Comparison of ENCODE assay signal across 13 mouse cellular contexts in the genomic region with DNA sequence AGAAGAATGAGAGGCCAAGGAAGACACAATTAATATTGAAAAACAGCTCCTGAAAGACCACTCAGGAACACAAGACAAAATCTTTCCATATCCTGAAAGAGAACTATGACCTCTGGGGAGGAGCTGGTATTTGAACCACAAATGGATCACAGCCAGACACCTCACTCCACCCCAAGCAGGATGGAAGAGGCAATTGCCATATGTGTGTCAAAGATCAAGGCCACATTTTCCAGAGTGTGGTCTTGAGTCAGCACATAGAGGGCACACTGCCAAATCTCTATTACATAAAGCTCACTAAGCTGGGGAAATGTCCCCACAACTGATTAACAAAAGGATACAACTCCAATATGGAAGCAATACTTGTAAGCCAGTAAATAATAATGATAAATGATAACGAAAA. TPM values are rescaled to one million over a fixed set of nuclear protein-coding genes. Genes with fewer than 3 reads are reported as not detected.
DNase-seq lines count a peak whose midpoint lies in the region; ATAC-seq lines count a peak whose summit lies in the region.
"Had no signal": no experiment of that assay in that cellular context is flagged by ENCODE, and none has a peak within 500 bp of the region (broad histone marks: within the 10 kb centered on the region; RNA-seq: fewer than 3 reads in every experiment).

No protein-coding gene starts in this region.

- peak overlapping the region; percentile 27; the same call in 1 of the 2 replicates for H3K27ac ChIP-seq in liver, embryonic 16.5 days (ENCODE audit: low read length)
- H3K27ac ChIP-seq in liver, embryonic 11.5 days (ENCODE audit: low read depth, low read length) = no peak overlapping the region
- H3K27ac ChIP-seq: hindbrain, embryonic 10.5 days; limb, embryonic 15.5 days; midbrain, embryonic 13.5 days; neural tube, embryonic 12.5 days had no signal

- WGBS in liver, embryonic 16.5 days (ENCODE audit: insufficient replicate concordance) = 54% methylated on average over 1 of the region's 1 CpGs
- 87% methylated on average over 1 of the region's 1 CpGs for WGBS in liver, embryonic 11.5 days

- DNase-seq in liver, embryonic 11.5 days (ENCODE audit: low spot score) = no peak
- DNase-seq in adipocyte (ENCODE audit: low spot score) = peak; percentile 78
- peak; percentile 54 for DNase-seq in fibroblast of lung, adult 2 months (ENCODE audit: low read depth)
- DNase-seq in neural tube, embryonic 10.5 days (ENCODE audit: extremely low spot score, low spot score) = no peak
- no peak for DNase-seq in layer of hippocampus, postnatal 36 days
- DNase-seq: cerebellum, postnatal 10 days; heart, adult 18-20 months had no signal

- ATAC-seq in liver, embryonic 16.5 days (ENCODE audit: low read depth) = peak; percentile 67
- ATAC-seq in liver, embryonic 11.5 days (replicated peaks; ENCODE audit: low FRiP score) = no peak
- ATAC-seq in megakaryocyte progenitor cell, adult 5-6 weeks (replicated peaks; ENCODE audit: poor library complexity) = peak; percentile 91
- ATAC-seq: midbrain, embryonic 13.5 days had no signal

- no peaks in the 10 kb centered on the region for H3K9me3 ChIP-seq in liver, embryonic 16.5 days (replicated peaks; ENCODE audit: control insufficient read depth, low read length)
- no peaks in the 10 kb centered on the region for H3K9me3 ChIP-seq in liver, embryonic 11.5 days (ENCODE audit: control insufficient read depth, low read length)
- H3K9me3 ChIP-seq: hindbrain, embryonic 10.5 days; limb, embryonic 15.5 days; midbrain, embryonic 13.5 days; neural tube, embryonic 12.5 days had no signal

- H3K4me1 ChIP-seq in liver, embryonic 16.5 days (ENCODE audit: control insufficient read depth, low read depth, low read length) = no peaks in the 10 kb centered on the region; the same call in 1 of the 2 replicates
- H3K4me1 ChIP-seq in liver, embryonic 11.5 days (replicated peaks; ENCODE audit: control insufficient read depth, insufficient read depth, low read length) = no peaks in the 10 kb centered on the region
- H3K4me1 ChIP-seq: limb, embryonic 15.5 days; midbrain, embryonic 13.5 days; neural tube, embryonic 12.5 days had no signal

- H3K36me3 ChIP-seq in liver, embryonic 16.5 days (ENCODE audit: control insufficient read depth, insufficient read depth) = no peaks in the 10 kb centered on the region
- no peaks in the 10 kb centered on the region for H3K36me3 ChIP-seq in liver, embryonic 11.5 days (ENCODE audit: control insufficient read depth, insufficient read depth, low read length)
- H3K36me3 ChIP-seq: hindbrain, embryonic 10.5 days; limb, embryonic 15.5 days; midbrain, embryonic 13.5 days; neural tube, embryonic 12.5 days had no signal

- no peak overlapping the region for H3K9ac ChIP-seq in liver, embryonic 16.5 days (ENCODE audit: low read depth, low read length)
- no peak overlapping the region for H3K9ac ChIP-seq in liver, embryonic 11.5 days (ENCODE audit: low read depth, low read length)
- H3K9ac ChIP-seq: limb, embryonic 15.5 days; midbrain, embryonic 13.5 days; neural tube, embryonic 12.5 days had no signal

- H3K4me3 ChIP-seq in liver, embryonic 16.5 days (ENCODE audit: low read depth, low read length) = no peak overlapping the region
- H3K4me3 ChIP-seq in liver, embryonic 11.5 days (ENCODE audit: low read depth, low read length) = no peak overlapping the region
- H3K4me3 ChIP-seq: hindbrain, embryonic 10.5 days; limb, embryonic 15.5 days; midbrain, embryonic 13.5 days; neural tube, embryonic 12.5 days had no signal

- H3K27me3 ChIP-seq in liver, embryonic 16.5 days (ENCODE audit: control insufficient read depth, insufficient read depth, low read depth, low read length) = no peaks in the 10 kb centered on the region
- no peaks in the 10 kb centered on the region for H3K27me3 ChIP-seq in liver, embryonic 11.5 days (replicated peaks; ENCODE audit: control insufficient read depth, insufficient read depth, low read length)
- H3K27me3 ChIP-seq: limb, embryonic 15.5 days; midbrain, embryonic 13.5 days; neural tube, embryonic 12.5 days had no signal

- no peak overlapping the region for H3K4me2 ChIP-seq in liver, embryonic 16.5 days (ENCODE audit: low read depth, low read length)
- H3K4me2 ChIP-seq in liver, embryonic 11.5 days = no peak overlapping the region
- H3K4me2 ChIP-seq: limb, embryonic 15.5 days; midbrain, embryonic 13.5 days; neural tube, embryonic 12.5 days had no signal

RNA-seq across cellular contexts. Expression of a gene that starts 59.5 kb away (rescaled TPM):
- polyA plus RNA-seq in liver, embryonic 16.5 days (2015; fragmentation: Nextera tagmentation; extraction: Ambion mirVana) = 28.4 and 29.5 TPM in 2 replicates
- 41.5 and 49.1 TPM in 2 replicates for polyA plus RNA-seq in liver, embryonic 11.5 days (2014; fragmentation: Nextera tagmentation; extraction: Ambion mirVana)
- 33.2 and 39.9 TPM in 2 replicates for total RNA-seq in megakaryocyte progenitor cell, adult 5-6 weeks (2015)
- total RNA-seq in megakaryocyte progenitor cell, adult 5-6 weeks (2017) = 41.3 and 43.7 TPM in 2 replicates
- 10 to 100 TPM; 56.3 to 59.0 TPM for total RNA-seq in layer of hippocampus, postnatal 36 days (2021)

Comparison
In these comparisons a context has a peak if more than half of its experiments do, and no peak if none do; other contexts are left out.
1. DNase-seq: peak in adipocyte (single experiment) and fibroblast of lung, adult 2 months (single experiment); none in liver, embryonic 11.5 days (single experiment), neural tube, embryonic 10.5 days (single experiment) and layer of hippocampus, postnatal 36 days (0 of 2).